Mouse (Mus musculus) hematopoietic stem cell, adult 5-6 weeks (primary cell): ENCODE measurements around the gene Prx. TPM values are rescaled to one million over a fixed set of nuclear protein-coding genes. Genes with fewer than 3 reads are reported as not detected.

Experiments used
- ATAC-seq, 2 experiments: fragments of 125-278 bp in 1 of 2; replicated peaks in 1 of 2; 2 replicates each; pipeline ENCODE4 v1.8.0; 2016 to 2017; ENCODE audit warnings: inconsistent platforms in 2 of 2, mild to moderate bottlenecking in 2 of 2, moderate number of reproducible peaks in 2 of 2, low read depth in 1 of 2, moderate TSS enrichment in 1 of 2; ENCODE audit not compliant: low FRiP score in 2 of 2, poor library complexity in 2 of 2, severe bottlenecking in 2 of 2, insufficient read depth in 1 of 2, low TSS enrichment in 1 of 2
- total RNA-seq: library from RNA; stranded (forward); fragments of 172-1452, 232-1000 nt; gene quantifications from 2 replicates; pipeline ENCODE4 v1.2.3, GENCODE M21; 2017

Gene Prx
- total RNA-seq, 1 experiment from 2014 or later: 1.1 TPM

DNA sequence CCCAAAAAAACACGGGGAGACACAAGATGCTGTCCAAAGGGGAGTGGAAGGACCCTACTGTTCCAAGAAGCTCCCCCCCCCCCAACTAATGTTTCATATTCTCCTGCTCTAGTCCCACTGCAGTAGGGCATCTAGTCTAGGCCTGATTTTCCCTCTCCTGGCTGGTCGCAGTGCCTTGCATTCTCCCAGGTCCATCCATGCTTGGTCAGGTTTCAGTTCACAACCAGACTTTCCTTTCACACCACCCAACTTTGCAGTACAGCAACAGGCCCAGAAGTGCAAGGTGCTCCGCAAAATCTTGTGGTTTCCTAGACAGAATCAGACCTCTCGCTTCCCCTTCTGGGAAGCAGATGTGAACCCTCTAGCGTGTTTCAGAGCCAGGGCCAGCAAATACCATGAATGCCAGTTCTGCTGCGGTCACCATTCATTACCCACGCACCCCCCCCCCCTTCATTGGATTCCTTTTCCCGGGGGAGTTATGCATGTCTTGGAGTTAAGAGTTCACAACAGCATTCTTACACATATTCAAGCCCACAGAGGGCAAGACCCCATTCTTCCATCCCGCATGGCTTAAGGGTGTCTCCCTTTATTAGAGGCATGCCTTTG lies 7.7 kb downstream of the Prx start:
- peak; percentile 54 to 56 for ATAC-seq

DNA sequence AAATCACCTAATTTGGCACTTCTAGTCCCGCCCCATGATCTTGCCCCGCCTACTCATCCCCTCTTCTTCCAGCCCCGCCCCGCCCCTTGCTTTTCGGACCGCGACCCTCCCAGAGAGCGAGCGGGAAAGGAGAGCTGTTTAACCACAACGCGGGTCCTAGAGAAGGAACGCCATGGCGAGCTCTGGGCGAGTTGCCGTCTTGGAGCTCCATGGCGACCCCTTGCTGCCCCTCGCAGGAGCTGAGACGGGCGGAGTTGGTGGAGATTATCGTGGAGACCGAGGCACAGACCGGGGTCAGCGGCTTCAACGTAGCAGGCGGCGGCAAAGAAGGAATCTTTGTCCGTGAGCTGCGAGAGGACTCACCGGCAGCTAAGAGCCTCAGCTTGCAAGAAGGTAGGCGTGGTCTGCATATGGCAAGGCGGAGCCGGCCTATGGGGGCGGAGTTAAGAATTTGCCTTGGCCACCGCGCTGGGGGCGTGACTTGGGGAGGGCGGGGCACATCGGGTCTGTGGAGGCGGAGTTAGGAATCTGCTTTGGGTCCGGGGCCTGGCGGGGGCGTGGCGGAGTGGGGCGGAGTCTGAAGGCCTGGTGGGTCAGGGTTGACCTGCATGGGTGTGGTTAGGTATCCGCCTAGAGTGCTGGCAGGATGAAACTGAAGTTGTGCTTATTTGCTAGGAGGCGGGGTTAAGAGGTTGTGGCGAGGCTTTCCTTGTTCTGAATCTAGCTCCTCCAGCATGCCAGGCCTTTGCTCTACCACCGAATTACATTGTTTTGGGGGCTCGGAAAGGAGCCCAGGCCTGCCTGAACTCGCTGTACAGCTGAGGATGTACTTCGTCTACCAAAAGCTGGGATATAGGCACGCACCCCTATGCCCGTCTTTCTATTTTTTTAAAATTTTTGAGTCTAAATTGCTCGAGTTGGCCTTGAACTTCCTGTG lies 8.9 kb downstream of the Prx start:
- ATAC-seq: peak; percentile 83 to 91

DNA sequence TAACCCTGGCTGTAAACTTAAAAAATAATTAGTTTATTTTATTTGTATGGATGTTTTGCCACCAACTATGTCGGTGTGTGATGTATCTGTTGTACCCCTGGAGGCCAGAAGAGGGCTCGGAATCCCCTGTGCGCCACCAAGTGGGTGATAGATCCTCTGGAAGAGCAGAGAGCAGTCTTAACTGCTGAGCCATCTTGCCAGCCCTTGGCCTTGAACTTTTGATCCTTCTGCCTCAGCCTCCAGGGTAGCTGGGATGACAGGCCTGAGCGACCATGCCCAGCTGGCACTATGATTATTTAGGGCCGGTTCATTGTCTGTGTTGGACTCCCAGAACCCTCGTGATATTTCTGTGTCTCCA lies 9.5 kb downstream of the Prx start:
- ATAC-seq: peak; percentile 61 to 74

DNA sequence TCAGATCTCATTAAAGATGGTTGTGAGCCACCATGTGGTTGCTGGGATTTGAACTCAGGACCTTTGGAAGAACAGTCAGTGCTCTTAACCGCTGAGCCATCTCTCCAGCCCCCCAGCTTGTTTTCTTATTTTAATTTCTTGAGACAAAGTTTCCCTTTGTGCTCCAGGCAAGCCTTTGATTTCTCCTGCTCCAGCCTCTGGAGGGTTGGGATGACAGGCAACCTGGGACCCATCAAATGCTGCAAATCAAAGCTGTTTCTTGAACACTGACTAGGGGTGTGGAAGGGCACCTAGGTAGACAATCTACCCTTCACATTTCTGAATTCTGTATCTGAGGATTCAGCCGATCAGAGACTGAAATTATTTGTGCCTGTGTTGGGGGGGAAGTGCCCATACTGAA lies 11.7 kb downstream of the Prx start:
- no peak for ATAC-seq

DNA sequence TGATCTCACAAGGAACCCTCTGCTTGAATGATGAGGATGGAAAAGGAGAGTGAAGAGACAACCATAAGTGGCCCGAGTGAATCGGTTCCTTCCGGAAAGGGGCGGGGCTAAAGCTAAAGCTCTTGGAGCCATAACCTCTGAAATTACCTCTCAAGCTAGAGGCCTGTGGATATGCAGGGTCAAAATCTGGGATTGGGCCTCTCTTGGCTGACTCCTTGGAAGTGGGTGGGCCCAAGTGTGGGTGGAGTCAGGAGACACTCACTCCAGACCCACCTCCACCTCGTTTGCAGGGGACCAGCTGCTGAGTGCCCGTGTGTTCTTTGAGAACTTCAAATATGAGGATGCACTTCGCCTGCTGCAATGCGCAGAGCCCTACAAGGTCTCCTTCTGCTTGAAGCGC lies 15.8 kb downstream of the Prx start:
- no peak for ATAC-seq

DNA sequence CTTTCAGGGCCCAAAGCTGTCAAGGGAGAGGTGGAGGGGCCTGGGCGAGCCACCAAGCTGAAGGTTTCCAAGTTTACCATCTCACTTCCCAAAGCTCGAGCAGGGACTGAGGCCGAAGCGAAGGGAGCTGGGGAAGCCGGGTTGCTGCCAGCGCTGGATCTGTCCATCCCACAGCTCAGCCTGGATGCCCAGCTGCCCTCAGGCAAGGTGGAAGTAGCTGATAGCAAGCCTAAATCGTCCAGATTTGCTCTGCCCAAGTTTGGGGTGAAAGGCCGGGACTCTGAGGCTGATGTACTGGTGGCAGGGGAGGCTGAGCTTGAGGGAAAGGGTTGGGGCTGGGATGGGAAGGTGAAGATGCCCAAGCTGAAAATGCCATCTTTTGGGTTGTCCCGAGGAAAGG lies 19.2 kb downstream of the Prx start:
- no peak for ATAC-seq

DNA sequence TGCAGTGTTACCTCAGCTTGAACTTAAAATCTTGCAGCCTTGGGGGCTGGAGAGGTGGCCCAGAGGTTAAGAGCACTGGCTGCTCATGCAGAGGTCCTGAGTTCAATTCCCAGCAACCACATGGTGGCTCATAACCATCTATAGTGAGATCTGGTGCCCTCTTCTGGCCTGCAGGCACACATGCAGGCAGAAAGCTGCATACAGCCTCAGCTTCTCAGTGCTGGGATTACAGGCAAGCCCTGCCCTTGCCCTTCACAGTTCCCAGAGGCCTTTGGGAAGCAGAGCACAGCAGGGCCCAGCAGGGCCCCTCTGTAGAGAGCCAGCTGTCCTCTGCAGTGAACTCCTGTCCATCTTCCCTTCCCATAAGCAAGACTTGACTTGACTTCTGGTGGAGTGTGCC lies 21.0 kb downstream of the Prx start:
- no peak for ATAC-seq

DNA sequence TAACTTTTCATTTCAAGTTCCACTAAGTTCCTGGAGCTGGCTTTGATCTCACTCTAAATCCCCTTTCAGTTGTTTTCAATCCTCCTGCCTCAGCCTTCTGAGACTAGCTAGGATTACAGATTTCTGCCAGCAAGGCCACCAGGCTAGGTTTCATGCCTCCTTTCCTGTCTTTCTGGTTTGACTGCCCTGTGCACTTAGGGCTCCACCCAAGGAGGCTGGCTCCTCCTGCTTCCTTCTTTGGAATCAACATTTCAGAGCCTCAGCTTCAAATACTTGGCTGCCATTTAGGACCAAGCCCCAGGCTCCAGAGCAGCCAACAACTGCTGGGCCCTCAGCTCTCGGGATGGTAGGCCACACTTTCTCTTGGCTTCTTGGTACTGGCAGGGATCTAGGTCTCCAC lies 21.5 kb downstream of the Prx start:
- no peak for ATAC-seq

DNA sequence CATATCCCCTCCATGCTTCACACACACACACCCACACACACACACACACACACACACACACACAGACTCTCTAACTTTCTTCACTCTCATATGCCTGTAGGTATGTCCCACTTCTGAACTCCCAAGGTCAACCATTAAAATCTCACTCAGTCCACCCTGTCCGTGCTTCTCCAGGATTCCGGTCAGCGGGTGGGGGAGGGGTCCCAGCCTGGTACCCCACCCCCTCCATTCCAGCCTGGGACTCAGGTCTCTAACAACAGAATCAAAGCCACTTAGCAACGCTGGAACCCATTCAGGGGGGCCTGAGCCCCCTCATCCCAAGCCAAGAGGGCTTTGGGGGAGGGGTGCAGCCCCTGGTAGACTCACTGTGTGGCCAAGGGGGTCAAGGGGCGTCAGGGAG lies 23.8 kb downstream of the Prx start, which contains the start of gene Hipk4:
Hipk4 (plus strand) TSS at position 301 of the 400 bp plus-strand sequence.
- no peak for ATAC-seq

DNA sequence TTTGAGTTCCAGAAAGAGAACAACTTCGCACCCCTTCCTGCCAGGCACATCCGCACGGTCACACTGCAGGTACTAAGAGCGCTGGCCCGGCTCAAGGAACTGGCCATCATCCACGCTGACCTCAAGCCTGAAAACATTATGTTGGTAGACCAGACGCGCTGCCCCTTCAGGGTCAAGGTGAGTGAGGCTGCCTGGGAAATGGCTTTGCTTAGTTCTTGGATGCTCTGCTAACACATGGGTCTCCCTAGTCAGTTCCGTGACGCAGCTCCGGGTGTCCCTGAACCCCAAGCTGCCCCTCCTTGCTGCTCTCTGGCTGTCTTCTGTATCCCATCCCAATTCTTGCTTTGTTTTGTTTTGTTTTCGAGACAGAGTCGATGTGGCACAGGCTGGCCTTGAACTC lies 24.7 kb downstream of the Prx start:
- no peak for ATAC-seq

DNA sequence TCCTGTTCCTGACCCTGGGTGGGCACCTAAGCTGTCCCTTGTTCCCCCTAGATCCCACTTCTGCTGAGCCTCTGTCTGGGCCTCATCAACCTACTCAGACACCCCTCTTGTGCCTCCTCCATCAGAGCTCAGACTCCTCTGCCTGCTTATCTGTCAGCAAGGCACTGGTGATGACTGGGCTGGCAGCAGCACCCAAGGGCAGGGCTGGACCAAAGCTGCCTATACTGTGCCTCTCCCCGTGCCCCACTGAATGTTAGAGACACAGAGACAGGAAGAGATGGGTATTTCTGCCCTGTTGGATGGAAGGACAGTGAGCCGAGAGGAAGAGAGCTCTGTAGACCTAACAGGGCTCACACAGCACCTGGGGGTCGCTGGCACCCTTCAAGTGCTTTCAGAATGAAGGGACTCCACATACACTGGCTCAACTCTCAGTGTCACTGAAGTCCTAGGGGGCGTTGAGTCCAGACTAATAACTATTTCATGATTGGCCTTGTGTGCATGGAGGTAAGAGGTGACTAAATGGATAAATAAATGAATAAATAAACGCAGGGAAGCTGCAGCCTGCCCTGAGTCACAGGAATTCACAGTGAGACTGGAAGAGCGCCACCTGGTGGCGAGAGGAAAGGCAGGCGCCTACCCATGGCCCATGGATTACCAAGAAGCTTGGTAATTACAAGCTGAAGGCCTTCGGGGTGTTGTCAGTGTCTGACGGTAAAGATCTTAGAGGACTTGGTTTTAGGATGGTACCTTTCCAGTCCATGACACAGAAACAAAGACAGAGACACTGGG lies 27.1 kb downstream of the Prx start:
- peak; percentile 89 to 91 for ATAC-seq

DNA sequence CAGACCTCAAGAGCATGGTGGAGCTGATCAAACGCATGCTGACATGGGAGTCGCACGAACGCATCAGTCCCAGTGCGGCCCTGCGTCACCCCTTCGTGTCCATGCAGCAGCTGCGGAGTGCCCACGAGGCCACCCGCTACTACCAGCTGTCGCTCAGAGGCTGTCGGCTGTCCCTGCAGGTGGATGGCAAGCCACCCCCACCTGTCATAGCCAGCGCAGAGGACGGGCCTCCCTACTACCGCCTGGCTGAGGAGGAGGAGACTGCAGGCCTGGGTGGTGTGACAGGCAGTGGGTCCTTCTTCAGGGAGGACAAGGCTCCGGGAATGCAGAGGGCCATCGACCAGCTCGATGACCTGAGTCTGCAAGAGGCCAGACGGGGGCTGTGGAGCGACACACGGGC lies 29.9 kb downstream of the Prx start:
- ATAC-seq: no peak

DNA sequence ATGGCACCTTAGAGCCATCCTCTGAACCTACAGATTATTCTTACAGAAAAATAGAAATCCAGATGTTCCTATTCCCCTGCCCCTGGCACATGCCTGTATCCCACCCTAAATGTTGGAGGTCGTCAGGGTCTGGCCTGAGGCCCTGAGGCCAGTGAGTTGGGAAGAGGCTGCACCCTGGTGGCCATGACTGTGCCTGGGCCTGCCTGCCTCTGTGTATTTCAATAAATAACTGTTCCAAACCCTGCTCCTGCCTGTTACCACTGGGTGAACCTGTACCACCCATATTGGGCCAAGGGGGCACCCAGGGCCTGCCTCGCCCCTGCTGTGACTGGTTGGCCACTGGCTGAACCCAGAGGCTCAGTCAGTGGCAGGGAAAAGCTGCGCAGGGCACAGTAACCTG lies 31.8 kb downstream of the Prx start:
- no peak for ATAC-seq

DNA sequence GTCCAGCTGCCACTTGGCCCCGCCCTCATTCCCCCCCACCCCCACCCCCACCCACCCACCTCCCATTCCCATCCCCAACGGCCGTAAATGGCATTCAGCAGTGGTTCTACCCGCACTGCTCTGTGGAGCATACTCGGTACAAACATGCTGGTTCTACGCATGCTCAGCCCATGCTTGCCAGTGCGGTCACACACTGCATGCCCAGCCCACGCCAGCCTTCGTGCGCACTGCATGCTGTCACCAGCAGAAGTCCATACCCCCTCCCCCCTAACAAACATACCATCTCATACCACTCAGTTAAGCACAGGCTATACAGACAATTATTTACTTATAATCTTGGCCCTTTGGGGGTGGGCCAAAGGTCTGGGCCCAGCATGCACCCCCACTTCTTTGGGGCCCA lies 32.6 kb downstream of the Prx start:
- ATAC-seq: no peak

DNA sequence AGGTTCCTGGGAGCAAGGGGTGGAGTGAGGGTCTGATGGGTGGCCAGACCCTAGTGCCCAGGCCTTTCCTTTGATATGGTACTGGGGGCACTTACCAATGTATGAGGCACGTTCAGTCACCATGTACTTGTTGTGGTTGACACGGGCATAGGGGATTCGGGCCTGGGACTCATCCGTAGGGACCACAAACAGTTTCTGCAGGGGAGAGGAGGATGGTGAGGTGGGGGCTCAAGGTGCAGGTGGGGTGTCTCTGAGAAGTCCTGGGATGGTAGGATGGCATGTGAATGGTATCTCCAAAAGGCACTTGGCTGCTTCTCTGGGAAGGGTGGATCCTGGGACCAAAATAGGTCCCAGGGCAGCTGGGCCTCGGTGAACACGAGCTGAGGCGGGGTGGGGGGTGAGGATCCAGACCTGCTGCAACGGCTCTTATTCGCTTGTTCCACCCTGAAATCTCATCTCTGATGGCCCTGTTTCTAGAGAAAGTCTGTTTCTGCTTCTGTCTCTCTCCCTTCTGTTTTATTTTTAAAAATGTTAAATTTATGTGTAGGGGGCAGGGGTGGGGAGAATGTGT lies 33.4 kb downstream of the Prx start:
- ATAC-seq: no peak

DNA sequence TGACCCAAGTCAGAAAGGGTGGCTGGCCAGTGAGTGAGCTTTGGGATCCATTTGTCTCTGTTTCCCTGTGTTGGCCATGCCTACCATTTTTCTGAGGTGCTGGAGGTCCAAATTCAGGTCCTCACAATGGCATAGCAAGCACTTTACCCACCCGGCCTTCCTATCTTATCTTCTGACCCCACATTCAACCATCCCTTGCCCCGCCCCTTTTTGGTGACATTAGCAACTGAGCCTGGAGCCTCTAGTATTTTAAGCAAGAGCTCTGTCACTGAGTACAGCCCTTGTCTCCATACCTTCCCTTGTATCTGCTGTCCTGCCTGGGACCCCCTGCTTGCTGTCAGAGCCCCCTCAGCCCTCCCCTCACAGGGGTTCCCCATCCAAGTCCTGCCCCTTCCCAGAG lies 36.3 kb downstream of the Prx start:
- ATAC-seq: no peak

DNA sequence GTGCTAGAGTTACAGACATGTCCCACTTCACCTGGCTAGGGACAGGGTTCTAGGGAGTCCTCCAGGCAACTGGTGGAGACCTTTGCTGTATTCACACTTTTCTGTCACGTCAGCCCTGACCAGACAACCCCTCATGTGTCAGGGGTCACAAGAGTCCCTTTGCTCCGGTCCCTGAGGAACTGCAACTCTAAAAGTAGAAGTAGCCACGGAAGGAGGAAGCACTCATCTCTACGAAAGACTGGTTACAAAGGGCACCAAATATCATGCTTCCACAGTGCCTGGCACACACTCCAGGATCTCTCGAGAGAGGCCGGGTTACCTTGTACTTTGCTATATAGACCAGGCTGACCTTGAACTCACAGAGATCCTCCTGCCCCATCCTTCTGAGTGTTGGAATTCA lies 37.5 kb downstream of the Prx start:
- no peak for ATAC-seq

DNA sequence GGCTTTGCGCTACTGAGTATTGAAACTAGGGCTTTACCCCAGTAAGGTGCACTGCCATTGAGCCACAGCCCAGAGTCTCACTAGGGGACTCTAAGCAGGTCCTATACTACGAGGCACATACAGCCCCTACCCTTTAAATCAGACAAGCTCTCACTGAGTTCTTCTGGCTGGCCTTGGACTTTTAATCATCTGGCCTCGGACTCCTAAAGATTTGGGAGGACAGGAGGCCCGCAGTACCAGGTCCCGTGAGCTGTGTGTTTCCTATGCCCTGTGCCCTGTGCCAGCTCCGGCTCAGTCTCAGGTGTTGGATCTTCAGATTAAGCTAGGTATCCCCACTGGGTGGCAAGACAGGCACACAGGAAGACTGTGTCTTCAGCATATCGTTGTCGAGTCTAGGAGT lies 38.9 kb downstream of the Prx start:
- ATAC-seq: no peak
